Mouse (Mus musculus) MEL-GATA-1-ER (cell line): ENCODE measurements at regions not wholly inside any gene's neighbourhood (a gene's known extent, or its start where the extent isn't known, plus 50 kb on each side); places are given as distances from the start of the nearest gene placed in this dataset.
"Not testable (repeated sequence)": the region's sequence is repeated elsewhere in the genome, so short reads cannot be mapped to it uniquely, and the experiment has no call there.

ENCODE experiments used
- DNase-seq: peaks from one replicate; pipeline ENCODE4 v3.0.0-alpha.2; 2012; ENCODE audit warnings: low read depth; ENCODE audit errors: extremely low read depth

DNA sequence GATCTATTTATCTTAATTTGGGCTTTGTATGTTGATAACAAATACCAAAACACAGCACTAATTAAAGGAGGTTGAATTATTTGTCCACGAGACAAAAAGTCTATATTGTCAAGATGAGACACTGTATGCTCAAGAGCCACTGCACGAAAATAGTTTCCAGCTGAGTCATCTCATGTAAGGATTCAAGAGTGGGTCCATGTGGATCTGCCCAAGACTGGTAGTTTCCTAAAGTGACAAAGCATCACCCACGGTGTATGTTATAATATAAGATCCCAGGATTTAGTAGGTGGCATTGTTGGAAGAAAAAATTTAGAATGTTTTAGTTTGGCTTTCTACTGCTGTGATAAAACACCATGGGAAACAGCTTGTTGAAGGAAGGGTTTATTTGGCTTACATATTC lies 428.2 kb downstream of the Arl6ip6 start:
- no peak for DNase-seq

DNA sequence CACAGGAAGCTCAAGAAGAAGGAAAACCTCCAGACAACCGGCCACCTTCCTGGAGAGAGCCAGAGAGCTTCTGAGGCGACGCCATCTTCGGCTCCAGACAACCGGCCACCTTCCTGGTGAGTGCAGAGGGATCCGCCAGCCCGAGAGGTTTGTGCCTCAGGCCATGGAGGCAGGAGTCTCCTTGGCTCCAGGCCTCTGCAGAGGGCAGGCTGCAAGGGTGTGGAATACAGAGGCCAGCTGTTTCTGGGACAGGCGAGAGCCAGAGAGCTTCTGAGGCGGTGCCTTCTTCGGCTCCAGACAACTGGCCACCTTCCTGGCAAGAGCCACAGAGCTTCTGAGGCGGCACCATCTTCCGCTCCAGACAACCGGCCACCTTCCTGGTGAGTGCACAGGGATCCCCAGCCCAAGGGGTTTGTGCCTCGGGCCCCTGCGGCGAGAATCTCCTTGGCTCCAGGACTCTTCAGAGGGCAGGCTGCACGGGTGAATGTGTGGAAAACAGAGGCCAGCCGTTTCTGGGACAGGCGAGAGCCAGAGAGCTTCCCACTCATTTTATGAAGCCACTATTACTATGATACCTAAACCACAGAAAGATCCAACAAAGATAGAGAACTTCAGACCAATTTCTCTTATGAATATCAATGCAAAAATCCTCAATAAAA lies 441.4 kb downstream of the Arl6ip6 start:
- not testable (repeated sequence) for DNase-seq

DNA sequence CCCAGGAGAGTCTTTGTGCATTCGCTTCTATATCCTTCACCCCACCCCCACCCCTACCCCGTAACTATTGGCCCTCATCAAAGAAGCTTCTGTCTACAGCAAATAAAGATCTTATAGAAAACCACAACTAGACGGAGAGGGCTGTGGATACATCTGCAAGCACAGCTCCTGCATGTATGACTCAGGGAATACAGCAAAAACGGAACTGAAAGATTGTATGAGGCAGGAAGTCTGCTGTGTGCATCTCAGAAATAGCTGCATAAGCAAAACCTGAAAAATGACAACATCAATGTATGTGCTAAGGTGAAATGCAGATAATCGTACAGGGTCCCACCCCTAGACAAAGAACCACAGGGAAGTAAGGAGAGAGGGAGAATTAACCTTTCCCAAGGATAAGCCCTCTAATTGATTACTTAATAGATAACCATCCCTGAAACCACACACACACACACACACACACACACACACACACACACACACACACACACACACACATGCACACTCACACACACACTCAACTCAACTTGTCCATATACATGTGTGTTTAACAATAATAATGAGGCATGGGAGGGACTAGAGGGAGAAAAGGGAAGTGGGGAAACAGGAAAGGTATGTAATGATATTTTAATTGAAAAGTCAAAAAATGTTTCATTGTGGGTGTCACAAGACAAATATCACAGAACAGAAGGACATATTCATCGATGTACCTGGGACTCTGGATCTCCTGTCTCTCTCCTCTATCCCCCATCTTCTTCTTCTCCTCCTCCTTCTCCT lies 416.6 kb downstream of the Rprm start:
- DNase-seq, result peak; percentile 6

GRCm38 (mm10) chr2:53680350-53681011 lies 404.9 kb downstream of the Rprm start:
- DNase-seq, result peak; percentile 26

GRCm38 (mm10) chr2:53682599-53682998 lies 402.8 kb downstream of the Rprm start:
- DNase-seq, result no peak

- no peak for DNase-seq
These were observed 398.1 kb downstream of the Rprm start for GRCm38 (mm10) chr2:53687281-53687680.

- DNase-seq, result no peak
These were observed 396.0 kb downstream of the Rprm start for GRCm38 (mm10) chr2:53689223-53689880.

GRCm38 (mm10) chr2:53691580-53692118 lies 393.7 kb downstream of the Rprm start:
- DNase-seq, result no peak

- DNase-seq, result no peak
These were observed 374.1 kb downstream of the Rprm start for GRCm38 (mm10) chr2:53711213-53711612.

DNA sequence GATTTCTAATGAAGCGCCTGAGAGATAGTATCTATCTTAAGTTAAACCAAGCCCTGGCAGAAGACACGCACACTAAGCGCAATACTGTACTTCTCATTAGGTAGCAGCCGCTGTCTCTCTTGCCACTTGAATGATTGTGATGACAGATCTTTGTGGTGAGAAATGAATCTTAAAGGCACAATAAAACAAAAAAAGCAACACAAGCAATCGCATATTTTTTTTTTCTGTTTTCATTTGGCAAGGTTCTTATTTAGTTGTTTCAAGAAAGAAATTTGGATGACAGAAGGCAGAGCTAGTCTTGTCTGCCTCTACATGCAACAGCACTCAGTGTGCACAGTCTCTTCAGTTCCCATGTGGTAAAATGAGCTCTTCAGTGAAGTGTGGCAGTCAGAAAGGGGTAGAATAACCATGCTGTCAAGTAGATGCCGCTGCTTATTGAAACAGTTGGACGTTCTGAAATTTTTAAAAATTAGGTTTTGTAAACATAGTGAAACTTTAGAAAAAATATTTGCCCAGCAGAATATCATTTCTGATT lies 372.2 kb downstream of the Rprm start:
- no peak for DNase-seq

DNA sequence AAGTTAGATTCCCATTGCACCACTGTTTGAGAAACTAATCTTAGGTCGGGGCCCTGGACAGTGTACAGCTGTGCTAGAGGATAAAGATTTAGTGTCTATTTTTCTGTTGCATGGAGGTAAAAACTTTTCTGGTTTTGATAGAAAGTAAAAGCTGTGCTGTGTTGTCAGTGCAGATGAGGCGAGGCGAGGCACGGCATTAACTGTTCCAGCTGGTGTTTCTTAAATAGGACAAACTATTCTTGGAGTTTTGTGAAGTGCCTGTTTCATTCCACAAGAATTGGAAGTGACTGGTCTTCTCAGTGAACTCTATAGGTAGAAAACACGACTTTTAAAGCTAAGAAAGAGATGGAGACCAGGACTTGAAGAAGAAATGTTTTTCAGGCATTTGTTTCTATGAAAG lies 370.3 kb downstream of the Rprm start:
- no peak for DNase-seq

GRCm38 (mm10) chr2:53723231-53723630 lies 362.1 kb downstream of the Rprm start:
- DNase-seq, result no peak

DNA sequence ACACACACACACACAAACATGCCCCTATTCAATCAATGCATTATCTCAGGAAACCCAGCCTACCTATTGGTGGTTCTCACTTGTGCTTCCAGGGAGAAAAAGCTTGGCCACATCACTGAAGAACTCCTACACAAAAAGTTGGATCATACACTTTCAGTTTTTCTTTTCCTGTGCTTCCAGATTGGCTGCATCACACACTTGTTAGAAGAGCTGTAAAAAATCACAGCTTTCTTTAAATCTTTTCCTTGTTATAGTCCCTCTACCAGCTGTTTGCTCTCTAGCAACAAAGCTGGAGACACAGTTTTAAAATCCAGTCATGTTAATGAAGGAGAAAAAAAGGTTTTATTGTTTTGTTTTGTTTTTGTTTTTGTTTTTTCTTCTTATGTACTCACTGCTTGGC lies 356.7 kb downstream of the Rprm start:
- DNase-seq, result no peak

GRCm38 (mm10) chr2:53730451-53730850 lies 354.9 kb downstream of the Rprm start:
- no peak for DNase-seq

DNA sequence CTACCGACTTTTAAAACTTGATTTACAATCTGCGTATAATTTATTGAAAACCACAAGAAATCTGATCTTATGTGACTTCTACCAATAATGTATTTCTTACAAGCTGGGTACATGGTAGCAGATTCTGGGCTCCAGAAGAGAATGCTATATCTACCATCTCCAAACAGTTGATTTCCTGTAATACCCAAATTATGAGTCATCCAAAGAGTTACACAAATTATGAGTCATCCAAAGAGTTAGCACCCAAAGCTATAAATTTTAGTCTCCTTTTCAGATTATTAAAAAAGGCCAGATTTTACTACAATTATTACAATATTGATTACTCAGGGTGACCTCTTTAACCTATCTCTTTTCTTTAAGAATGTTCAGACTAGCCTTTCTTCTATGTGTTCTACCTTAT lies 321.9 kb downstream of the Rprm start:
- no peak for DNase-seq

GRCm38 (mm10) chr2:53782035-53782434 lies 303.3 kb downstream of the Rprm start:
- DNase-seq, result not testable (repeated sequence)

DNA sequence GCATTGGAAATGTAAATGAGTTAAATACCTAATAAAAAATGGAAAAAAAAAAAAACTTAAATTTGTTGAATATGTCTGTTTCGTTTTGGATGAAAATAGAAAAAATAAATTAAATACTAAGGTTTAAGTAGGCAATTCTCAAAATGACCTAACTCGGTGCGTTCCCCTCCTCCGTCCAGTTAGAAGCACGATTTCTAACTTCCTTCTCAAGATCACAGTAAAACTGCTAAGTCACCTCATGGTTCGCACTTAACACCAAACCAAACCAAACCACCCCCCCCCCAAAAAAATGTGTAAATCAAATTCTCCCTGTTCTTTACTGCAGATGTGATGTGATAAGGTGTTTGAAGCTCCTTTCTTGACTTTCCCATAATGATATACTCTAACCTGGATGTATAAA lies 296.8 kb downstream of the Rprm start:
- not testable (repeated sequence) for DNase-seq

DNA sequence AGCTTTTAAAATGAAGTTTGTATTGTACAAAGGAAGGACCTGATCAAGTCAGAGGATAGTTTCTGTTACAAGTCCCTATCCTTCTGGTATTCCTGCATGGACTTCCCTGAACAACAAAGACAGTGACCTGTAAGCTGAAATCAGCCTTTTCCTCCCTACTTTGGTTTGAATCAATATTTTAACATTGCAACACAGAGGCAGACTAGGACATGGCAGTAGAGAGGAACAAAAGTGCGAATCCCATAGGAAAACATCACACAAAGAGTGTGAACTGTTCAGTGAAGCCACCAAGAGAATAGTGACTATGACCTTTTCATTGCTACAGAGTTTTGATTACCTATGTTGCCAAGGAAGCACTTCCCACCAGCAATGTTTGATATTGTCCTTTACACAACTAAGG lies 288.7 kb downstream of the Rprm start:
- no peak for DNase-seq

GRCm38 (mm10) chr2:53803666-53804065 lies 281.7 kb downstream of the Rprm start:
- DNase-seq, result no peak

DNA sequence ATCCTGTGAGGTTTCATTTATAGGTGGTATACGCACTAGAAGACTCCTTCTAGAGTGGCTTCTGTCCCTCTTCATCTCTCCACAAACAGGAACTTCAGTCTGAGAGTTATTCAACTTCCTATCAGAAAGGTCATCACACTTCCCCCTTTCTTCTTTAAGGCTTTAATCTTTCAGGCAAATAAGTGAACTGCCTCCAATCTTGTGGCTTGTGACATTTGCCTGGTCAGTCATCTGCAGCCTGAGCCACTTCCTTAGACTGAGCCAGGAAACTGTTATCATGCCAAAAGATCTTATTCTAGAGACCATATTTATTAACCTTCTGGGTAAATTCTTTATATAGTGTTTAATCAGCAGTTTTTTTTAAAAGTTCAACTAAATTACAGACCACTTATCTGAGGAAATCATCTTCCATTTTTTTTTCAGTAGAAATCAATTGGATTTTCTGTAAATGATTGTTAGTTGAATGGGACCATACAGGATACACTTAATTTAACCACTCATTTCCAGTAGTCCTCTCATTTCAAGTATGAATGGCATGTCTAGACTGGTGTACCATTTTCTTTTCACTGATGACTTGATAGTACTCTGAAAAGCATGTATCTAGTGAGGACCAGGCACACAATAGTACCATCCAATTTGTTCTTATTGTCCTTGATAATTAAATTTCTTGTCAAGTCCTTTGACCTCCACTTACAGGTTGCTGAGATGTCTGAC lies 234.4 kb downstream of the Rprm start:
- no peak for DNase-seq
